Mouse (Mus musculus) C3H10T1/2 (cell line): ENCODE data around the gene AC134908.4. TPM values are rescaled to one million over a fixed set of nuclear protein-coding genes. Genes with fewer than 3 reads are reported as not detected.

ENCODE experiments used
- polyA plus RNA-seq, 2 experiments: library from polyadenylated mRNA; unstranded; fragments of >200 nt; fragmentation: generic; extraction: Trizol; gene quantifications; one replicate each; pipeline ENCODE4 v1.2.1; 2012; ENCODE audit warnings: missing spikeins in 2 of 2

Gene AC134908.4
- 1 to 10 TPM in 1 of 2 experiments, not detected in 1; 1.4 TPM for polyA plus RNA-seq

GRCm38 (mm10) chr17:25795609-25796092 is at the start of gene AC134908.4:
Gene AC134908.4, minus strand, starts transcription at chr17:25795659.

DNA sequence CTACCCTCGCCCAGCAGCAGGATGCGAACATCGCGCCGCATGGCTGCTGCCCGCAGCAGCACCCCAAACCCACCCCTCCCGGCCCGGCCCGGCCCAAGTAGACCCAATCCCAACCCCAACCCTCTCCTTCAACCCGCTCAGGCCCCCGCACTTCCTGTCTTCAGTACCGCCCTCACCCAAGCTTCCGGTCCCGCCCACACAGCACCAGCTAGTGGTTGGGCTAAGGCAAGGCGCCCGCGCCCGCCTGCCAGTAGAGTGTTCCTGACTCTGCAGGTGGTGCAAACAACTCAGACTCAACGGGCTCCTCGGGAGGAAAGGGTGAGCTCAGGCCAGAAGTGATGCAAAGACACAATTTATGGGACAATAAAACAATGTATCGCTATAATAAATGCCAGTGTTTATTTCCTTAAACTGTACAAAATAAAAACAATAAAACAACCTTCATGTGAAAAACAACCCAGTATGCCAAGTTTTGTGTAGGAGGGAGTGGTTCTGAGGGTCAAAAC is 49.0 kb upstream of the AC134908.4 start, which contains the start of gene Rhot2:
TSS of gene Rhot2 (minus strand) at position 456 of the 506 bp plus-strand sequence.

DNA sequence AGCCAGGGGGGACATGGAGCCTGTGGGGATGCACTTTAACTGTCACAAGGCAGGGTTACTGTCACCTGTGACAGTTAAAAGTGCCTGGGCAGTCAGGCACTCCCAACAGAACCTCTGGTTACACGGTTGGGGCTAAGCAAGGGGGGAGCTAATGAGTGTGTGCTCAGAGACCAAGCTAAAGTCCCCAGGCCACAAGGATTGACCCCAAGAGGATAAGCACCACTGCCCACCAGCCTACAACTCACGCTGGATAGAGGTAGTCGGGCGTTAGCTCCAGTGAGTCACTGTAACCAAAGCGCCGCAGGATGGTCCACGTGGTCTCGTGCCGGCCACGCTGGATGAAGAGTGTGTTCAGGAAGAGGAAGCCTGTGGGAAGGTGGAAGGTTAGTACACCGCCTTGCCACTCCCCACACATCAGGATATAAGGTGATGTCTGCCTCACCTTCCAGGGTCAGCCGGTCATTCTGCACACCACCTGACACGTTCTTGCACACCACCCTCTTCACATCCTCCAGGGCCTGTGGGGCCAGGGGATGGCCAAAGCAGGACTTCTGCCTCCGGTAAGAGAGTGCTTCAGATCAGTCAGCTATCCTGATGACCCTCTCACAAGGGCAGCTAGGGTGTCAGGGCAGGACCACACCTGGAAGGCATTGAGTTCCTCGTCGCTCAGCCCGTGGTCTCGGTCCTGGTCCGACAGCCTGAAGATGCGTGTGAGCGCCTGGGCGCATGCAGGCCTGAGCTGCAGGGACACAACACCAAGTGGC is 45.8 kb upstream of the AC134908.4 start, which contains the start of gene Gm20683:
TSS of gene Gm20683 (minus strand) at position 647 of the 764 bp plus-strand sequence.

GRCm38 (mm10) chr17:25837076-25837410 is 41.6 kb upstream of the AC134908.4 start, which contains the start of gene Rhbdl1:
Gene Rhbdl1, minus strand, starts transcription at chr17:25837295.

GRCm38 (mm10) chr17:25833291-25833663 is 37.8 kb upstream of the AC134908.4 start, which contains the start of gene Stub1:
Gene Stub1, minus strand, starts transcription at chr17:25833404.

DNA sequence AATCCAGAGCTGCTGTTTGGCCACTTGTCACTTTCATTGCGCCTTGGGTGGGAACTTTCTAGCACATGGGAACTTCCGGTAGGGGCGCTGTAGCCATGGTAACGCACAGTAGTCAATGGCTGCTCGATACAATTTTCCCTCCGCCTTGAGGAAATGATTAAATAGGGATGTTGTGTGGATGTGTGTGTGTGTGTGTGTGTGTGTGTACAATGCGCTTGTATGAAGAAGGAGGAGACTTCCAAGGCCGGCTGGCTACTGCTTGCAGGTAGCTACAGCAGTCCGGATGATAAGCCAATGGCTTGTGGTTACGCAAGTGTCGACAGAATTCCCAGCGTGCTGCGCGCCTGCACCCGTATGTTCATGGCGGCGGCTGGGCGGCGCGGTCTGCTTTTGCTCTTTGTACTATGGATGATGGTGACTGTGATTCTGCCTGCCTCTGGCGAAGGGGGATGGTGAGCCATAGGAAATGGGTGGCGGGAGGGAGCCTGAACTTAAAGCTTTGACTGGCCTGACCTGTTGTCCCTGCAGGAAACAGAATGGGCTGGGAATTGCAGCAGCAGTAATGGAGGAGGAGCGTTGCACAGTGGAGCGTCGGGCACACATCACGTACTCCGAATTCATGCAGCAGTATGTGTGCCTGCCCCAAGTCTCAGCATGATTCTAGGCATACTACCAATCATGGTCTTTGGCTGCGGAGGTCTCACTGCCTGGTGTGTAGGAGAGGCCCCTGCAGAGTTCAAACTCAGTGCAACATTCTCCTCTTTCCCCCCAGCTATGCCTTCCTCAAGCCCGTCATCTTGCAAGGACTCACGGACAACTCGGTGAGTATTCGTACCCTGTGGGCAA is 33.5 kb upstream of the AC134908.4 start, which contains the start of gene Jmjd8:
TSS of gene Jmjd8 (plus strand) at position 156 of the 846 bp plus-strand sequence.

DNA sequence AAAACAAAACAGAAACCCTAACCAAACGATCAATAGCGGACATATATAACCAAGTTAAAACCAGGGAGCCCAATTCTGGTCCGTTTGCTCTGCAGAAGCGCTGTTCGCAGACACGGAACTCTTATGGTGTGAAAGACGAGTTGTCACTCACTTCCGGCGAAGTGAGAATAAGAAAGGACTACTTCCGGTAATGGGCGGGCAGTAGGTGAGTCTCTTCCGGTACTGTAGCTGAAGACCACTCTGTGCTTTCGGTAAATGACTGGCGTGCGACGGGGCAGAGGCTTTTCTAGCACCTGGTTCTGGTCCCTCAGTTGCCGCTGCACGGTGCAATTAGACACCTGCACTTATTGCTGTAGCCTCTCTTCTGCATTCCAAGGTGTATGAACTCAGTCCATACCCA is 28.0 kb upstream of the AC134908.4 start, which contains the start of gene Wdr24:
TSS of gene Wdr24 (plus strand) at position 176 of the 400 bp plus-strand sequence.

DNA sequence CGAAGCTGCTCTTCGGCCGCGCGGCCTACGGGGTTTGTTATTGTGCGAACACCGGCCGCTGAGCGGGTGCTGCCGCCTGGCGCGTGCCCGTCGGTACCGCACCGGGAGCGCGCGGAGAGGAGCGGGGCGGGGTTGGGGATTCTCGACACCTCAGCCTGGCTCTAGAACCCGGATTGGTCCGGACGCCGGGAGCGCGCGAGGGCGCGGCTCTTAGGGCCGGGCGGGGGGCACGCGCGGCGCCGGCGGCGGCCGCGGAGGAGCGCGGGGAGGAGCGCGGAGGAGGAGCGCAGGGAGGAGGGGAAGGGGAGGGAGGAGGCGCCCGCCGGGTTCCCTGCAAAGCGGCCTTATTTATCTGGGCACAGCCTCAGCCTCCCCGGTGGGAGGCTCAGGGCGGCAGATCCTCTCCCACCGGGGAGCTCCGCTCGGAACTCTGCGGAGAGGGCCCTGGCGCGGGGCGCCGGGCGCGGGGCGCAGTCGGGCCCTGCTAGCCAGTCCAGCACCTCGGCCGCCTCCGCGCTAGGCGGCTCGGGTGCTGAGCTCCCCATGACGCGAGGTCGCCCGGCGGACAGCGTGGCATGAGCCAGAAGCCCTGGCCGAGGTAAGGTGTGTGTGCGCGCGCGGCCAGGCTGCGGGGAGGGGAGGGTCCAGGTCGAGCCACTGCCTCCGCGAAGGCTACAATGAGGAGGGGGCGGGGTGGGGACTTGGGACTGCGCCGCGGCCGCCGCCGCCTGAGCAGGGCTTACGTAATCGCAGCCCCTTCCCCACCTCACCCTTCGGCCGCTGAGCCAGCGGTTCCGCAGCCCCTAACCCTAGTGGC is 13.5 kb upstream of the AC134908.4 start, which contains the start of gene Fbxl16:
TSS of gene Fbxl16 (plus strand) at position 297 of the 817 bp plus-strand sequence.

DNA sequence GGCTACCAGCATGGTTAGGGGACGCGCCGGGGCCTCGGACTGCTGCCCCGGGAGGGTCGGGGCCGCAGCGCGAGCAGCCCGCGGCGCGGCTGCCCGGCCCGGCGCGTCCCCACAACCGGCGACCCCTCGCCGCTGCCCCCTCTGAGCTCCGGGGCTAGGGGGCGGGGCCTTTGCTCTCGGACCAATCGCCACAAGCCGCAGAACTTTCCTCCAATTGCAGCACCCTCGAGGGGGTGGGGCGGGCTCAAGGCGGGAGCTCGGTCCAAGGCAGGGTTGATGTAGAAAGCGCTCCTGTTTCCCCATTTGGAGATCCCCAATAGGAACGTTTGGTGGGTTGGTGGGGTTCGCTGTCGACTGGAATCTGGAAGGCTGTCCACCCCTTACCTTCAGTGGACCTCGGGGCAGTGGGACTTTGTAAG is 1.5 kb upstream of the AC134908.4 start, which contains the start of gene Metrn:
TSS of gene Metrn (minus strand) at position 186 of the 419 bp plus-strand sequence.

DNA sequence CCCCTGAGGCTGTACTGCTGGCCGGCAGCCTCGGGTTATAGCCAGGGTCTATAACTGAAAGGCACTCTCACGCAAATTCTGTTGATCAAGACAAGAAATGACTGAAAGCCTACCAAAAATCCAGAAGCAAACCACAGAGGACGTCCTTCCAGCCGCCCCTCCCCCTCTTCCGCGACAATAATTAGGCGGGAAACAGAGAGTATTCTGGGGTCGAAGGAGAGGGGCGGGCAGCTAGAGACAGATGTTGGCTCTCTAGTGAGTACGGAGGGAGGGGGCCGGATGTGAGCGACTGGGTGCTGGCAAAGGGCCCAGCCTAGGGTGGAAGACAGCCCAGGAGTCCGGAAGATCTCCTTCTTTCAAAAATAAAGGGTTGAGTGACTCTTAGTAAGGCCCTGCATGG is 2.8 kb downstream of the AC134908.4 start, which contains the start of gene Fam173a:
TSS of gene Fam173a (minus strand) at position 287 of the 400 bp plus-strand sequence.

DNA sequence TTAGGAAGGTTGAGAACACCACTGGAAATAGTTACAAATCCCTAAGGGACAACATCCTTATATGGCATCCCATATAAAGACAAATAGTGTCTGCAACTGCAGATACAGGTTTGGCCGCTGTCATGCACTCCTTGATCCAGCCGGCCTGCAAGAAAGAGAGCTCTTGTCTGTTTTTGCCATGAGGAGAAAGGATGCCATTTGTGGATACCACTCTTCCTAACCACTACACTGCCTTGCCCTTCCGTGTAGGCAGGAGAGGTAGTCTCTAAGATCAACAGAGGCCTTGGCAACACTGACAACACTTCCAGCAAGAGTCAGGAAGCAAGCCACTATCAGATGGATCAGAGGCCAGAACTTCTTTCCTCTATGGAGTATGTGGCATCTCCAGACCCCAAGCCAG is 9.2 kb downstream of the AC134908.4 start, which contains the start of gene Ccdc78:
TSS of gene Ccdc78 (plus strand) at position 301 of the 400 bp plus-strand sequence.

DNA sequence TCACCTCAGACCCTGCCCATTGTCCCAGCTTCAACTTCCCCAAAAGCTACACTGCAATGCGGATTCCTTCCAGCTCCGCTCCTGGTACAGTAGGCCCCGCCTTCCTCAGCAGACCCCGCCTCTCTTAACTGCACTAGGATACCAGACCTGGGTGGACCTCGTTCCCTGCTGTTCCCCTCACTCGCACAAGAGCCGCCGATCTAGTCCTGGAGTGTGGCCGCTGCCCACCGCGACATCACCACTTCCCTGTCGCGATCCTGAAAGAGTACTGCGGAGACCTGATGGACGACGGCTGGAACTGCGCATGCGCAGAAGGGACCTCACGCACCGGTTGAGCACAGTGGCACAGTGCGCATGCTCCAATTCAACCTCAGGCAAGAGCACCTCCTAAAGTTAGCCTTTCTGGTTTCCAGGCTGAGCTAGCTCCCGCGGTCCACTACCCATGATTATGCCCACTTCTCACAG is 10.1 kb downstream of the AC134908.4 start, which contains the start of gene Haghl:
TSS of gene Haghl (minus strand) at position 393 of the 465 bp plus-strand sequence.

DNA sequence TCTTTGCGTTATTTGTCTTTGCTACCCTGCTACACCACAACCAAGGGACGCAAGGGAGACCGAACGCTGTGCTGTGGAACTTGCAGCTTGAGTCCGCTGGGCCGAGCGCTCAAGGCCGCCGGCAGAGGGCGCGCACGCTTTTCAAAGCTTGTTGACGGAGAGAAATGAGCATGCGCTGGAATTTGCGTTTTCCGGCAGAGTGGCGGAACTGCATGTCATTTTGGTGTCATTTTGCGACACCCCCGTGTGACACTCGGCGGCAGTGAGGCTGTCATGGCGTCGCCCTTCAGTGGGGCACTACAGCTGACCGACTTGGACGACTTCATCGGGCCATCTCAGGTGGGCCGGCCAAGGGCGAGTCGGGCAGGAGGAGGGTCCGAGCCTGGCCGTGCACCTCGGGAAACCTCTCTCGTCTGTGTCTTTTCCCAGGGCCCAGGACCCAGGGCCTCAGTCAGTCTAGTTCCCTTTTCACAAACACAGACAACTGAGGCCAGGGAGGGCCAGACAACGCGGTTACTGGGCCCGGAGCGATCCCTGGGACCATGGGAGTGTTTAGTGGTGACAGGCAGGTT is 21.8 kb downstream of the AC134908.4 start, which contains the start of gene Narfl:
TSS of gene Narfl (plus strand) at position 228 of the 572 bp plus-strand sequence.

GRCm38 (mm10) chr17:25754241-25754640 is 41.2 kb downstream of the AC134908.4 start, which contains the start of gene Msln:
Gene Msln, minus strand, starts transcription at chr17:25754378.

Other genes with a start within 250 kb of the AC134908.4 start
- not detected for gene Sox8, start 225.0 kb downstream of the AC134908.4 start, polyA plus RNA-seq
- 10 to 100 TPM; 19.6 to 27.4 TPM for gene Lmf1, start 216.6 kb downstream of the AC134908.4 start, polyA plus RNA-seq
- under 1 TPM; 0.68 to 0.90 TPM for gene Gng13, start 78.5 kb downstream of the AC134908.4 start, polyA plus RNA-seq
- 10 to 100 TPM; 13.0 to 64.2 TPM for gene Chtf18, start 68.2 kb downstream of the AC134908.4 start, polyA plus RNA-seq
- gene Rpusd1, start 68.0 kb downstream of the AC134908.4 start, polyA plus RNA-seq: 10 to 100 TPM; 29.8 to 35.4 TPM
- under 1 TPM; 0.01 to 0.05 TPM for gene Mslnl, start 59.6 kb downstream of the AC134908.4 start, polyA plus RNA-seq
- gene Msln, start 41.3 kb downstream of the AC134908.4 start, polyA plus RNA-seq: 10 to 100 TPM in 1 of 2 experiments, 1 to 10 TPM in 1; 5.9 to 17.1 TPM
- gene Narfl, start 21.9 kb downstream of the AC134908.4 start, polyA plus RNA-seq: 10 to 100 TPM; 19.4 to 24.0 TPM
- 10 to 100 TPM; 33.9 to 66.4 TPM for gene Haghl, start 10.0 kb downstream of the AC134908.4 start, polyA plus RNA-seq
- gene Ccdc78, start 9.1 kb downstream of the AC134908.4 start, polyA plus RNA-seq: under 1 TPM; 0.11 to 0.14 TPM
- gene Fam173a, start 2.8 kb downstream of the AC134908.4 start, polyA plus RNA-seq: 10 to 100 TPM; 89.1 to 99.0 TPM
- 100 to 1,000 TPM in 1 of 2 experiments, 10 to 100 TPM in 1; 88.0 to 177 TPM for gene Metrn, start 1.5 kb upstream of the AC134908.4 start, polyA plus RNA-seq
- gene Fbxl16, start 13.4 kb upstream of the AC134908.4 start, polyA plus RNA-seq: under 1 TPM; 0.05 to 0.27 TPM
- gene Wdr24, start 28.0 kb upstream of the AC134908.4 start, polyA plus RNA-seq: 10 to 100 TPM in 1 of 2 experiments, 1 to 10 TPM in 1; 10.0 to 27.6 TPM
- gene Jmjd8, start 33.2 kb upstream of the AC134908.4 start, polyA plus RNA-seq: 10 to 100 TPM; 14.3 to 39.3 TPM
- 100 to 1,000 TPM; 242 to 426 TPM for gene Stub1, start 37.7 kb upstream of the AC134908.4 start, polyA plus RNA-seq
- 1 to 10 TPM in 1 of 2 experiments, under 1 TPM in 1; 0.07 to 1.4 TPM for gene Rhbdl1, start 41.6 kb upstream of the AC134908.4 start, polyA plus RNA-seq
- 1 to 10 TPM in 1 of 2 experiments, under 1 TPM in 1; 0.06 to 1.5 TPM for gene Gm20683, start 46.1 kb upstream of the AC134908.4 start, polyA plus RNA-seq
- 10 to 100 TPM; 17.7 to 29.4 TPM for gene Rhot2, start 49.2 kb upstream of the AC134908.4 start, polyA plus RNA-seq
- 10 to 100 TPM; 15.7 to 20.9 TPM for gene Wdr90, start 65.8 kb upstream of the AC134908.4 start, polyA plus RNA-seq
- 10 to 100 TPM; 19.6 to 60.3 TPM for gene Mcrip2, start 73.1 kb upstream of the AC134908.4 start, polyA plus RNA-seq
- gene Mettl26, start 79.4 kb upstream of the AC134908.4 start, polyA plus RNA-seq: 10 to 100 TPM; 39.4 to 53.9 TPM
- gene Wfikkn1, start 85.2 kb upstream of the AC134908.4 start, polyA plus RNA-seq: 1 to 10 TPM in 1 of 2 experiments, under 1 TPM in 1; 0.22 to 1.1 TPM
- gene Rab40c, start 124.1 kb upstream of the AC134908.4 start, polyA plus RNA-seq: 10 to 100 TPM; 14.7 to 31.1 TPM
- gene Pigq, start 149.3 kb upstream of the AC134908.4 start, polyA plus RNA-seq: 10 to 100 TPM; 24.9 to 42.4 TPM
- gene Nhlrc4, start 149.3 kb upstream of the AC134908.4 start, polyA plus RNA-seq: under 1 TPM; 0.02 to 0.78 TPM
- under 1 TPM; 0.02 to 0.04 TPM for gene A930017K11Rik, start 156.9 kb upstream of the AC134908.4 start, polyA plus RNA-seq
- 10 to 100 TPM in 1 of 2 experiments, 1 to 10 TPM in 1; 4.7 to 13.1 TPM for gene Capn15, start 190.1 kb upstream of the AC134908.4 start, polyA plus RNA-seq